Mouse (Mus musculus) urinary bladder, postnatal 14 days (tissue): ENCODE measurements around the gene Fdxacb1.

Experiments
- DNase-seq: peaks from one replicate; pipeline ENCODE4 v3.0.0; 2021; ENCODE audit warnings: low spot score

The Fdxacb1 gene

DNA sequence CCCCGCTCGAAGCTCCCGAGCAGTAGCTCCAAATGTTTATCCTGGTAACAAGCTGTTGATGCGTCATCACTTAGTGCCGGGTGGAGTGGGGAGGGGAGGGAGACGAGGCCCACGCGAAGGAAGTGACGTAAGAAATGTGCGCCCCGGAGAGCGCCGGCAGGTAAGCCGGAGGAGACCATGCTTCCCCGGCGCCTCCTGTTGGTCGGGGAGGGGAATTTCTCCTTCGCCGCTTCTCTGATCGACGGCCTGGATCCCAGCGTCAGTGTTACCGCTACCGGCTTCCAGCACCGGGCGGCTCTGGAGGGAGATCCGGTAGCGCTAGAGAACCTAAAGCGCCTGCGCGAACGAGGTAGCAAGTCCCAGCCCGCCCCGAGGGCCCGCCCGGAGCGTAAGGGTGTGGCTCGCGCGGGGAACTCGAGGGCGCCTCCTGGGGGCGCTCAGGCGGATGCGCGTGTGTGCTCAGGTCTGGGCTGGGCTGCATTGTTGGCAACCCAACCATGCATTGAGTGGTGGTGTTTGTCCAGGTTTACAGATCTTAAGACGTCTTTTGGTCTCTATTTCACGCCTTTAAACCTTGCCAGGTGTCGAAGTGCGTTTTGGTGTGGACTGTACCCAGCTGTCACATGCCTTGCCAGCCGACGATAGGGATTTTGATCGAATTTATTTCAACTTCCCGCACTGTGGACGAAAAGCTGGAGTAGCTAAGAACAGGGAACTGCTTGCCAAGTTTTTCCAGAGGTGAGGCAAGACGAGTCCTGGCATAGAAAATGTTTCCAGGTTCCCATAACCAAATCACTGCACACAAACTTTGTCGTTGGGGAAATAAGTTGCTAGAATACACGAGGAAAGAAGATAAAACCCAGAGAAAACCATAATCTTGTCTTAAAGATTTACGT lies at the start of gene Fdxacb1:
TSS of gene Fdxacb1 (plus strand) at position 130 of the 896 bp plus-strand sequence.
- DNase-seq: peak; percentile 98

- DNase-seq: no peak
Observed at GRCm38 (mm10) chr9:50718878-50719277, 49.2 kb upstream of the Fdxacb1 start.

- no peak for DNase-seq
Observed at GRCm38 (mm10) chr9:50721061-50721460, 47.0 kb upstream of the Fdxacb1 start.

- DNase-seq: no peak
Observed at GRCm38 (mm10) chr9:50722451-50722911, 45.6 kb upstream of the Fdxacb1 start.

GRCm38 (mm10) chr9:50723406-50723805 lies 44.6 kb upstream of the Fdxacb1 start:
- peak; percentile 83 for DNase-seq

- DNase-seq: no peak
Observed at GRCm38 (mm10) chr9:50724147-50724546, 43.9 kb upstream of the Fdxacb1 start.

GRCm38 (mm10) chr9:50724661-50725330 lies 43.2 kb upstream of the Fdxacb1 start:
- no peak for DNase-seq

GRCm38 (mm10) chr9:50725921-50726590 lies 42.0 kb upstream of the Fdxacb1 start:
- DNase-seq: no peak

- no peak for DNase-seq
Observed at GRCm38 (mm10) chr9:50727171-50727924, 40.7 kb upstream of the Fdxacb1 start.

DNA sequence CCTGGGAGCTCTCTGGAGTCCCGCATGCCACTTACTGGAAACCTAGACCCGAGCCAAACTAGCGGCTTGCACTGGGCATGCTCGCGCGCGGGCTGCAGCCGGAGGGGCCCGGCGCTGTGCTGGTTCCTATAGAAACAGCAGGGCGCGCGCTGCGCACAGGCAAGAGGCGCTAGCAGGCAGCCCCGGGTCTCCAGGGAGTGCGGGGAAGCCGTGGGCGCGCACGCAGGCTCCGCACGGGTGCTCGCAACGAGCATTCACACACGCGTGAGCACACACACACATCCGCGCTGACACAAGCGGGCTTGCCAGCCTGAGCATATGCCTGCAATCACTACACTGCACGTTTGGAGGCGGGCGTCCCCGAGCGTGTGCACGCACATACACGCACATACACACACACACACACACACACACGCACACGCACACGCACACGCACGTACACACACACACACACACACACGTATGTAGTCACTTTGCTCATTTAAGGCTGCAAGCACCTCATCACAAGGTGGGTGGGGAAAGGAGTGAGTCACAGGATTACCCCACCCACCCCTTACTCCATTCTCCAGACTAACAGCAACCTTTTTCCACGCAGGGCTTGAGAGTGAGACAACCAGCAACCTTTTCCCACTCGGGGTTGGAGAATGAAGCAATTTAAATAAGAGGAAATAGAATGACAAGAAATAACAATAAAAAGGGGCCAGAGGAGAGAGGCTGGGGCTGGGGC lies 39.9 kb upstream of the Fdxacb1 start:
- peak; percentile 52 for DNase-seq

DNA sequence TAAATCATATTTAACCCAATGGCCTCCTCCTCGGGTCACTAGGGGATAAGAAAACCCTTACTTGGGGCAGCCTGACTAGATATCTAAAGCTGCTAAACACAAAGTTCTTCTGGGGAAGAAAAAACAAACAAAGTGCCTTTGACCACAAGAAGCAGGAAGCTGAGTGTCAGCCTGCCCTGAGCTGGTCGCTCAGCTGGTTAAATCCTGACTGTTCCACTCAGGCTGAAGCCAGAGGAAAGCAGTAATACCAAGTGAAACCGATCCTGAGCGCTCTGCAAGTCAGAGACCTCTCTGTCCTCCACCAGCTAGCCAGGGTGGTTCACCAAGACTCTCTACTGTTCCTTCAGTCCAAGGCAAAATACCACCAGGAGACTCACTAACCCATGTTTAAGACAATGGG lies 38.4 kb upstream of the Fdxacb1 start:
- DNase-seq: no peak

DNA sequence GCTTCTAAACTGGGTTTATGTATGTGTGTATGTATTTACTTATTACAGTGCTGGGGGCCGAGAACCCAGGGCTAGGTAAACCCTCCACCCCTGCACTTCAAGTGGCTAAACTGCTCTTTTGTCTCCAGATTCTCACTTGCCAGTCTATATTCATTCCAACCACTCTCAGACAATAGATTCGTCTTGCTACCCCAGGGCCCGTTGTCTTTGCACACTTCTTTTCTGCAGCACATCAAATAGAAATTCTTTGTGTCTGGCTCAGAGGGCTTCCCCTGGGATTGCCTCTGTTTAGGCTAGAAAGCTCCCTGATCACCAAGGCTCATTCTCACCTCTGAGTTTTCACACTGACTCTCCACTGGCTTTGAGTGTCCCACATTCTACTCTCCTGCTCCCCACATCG lies 35.5 kb upstream of the Fdxacb1 start:
- DNase-seq: no peak

GRCm38 (mm10) chr9:50734989-50735388 lies 33.0 kb upstream of the Fdxacb1 start:
- peak; percentile 54 for DNase-seq

DNA sequence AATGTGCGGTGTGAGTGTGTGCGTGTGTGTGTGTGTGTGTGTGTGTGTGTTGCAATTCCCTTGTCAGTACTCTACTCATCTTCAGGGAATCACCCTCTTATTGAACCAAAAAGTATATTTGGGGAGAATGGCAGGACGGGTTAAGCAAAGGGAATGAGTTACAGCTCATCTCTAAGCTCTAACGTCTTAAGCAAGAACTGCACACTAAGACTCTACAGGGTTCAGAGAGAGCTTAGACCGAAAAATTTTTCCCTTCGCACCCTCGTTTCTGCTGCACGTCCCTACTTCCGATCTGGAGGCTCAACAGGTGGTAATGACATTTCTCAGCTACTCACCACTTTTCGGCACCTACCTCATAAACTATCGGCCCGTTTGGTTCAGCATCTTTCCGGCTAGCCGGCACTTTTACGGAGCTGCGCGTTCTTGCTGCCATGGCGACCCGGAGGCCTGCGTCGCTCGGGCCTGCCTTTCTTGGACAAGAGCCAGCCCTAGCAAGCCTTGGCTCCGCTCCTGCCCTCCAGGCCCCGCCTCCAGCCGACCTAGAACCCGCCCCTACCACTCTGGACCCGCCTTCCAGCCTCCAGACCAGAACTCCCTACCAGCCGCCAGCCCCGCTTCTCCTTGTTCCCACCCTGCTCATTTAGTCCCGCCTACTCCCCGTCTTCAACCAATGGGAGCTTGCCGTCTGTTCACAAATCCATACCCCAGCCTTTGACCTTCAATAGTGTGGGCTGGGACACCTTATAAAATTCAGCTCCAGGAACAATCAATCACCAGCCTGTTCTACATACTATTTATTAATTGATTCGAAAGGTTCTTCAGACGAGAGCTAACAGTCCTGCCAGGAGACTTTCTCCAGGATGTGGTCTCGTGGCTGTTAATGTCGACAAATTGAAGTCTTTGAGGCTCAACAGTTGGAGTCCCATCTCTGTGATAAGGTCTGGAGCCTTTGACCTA lies 28.8 kb upstream of the Fdxacb1 start, which contains the start of gene Dixdc1:
TSS of gene Dixdc1 (minus strand) at position 604 of the 957 bp plus-strand sequence.
- DNase-seq: peak; percentile 94

DNA sequence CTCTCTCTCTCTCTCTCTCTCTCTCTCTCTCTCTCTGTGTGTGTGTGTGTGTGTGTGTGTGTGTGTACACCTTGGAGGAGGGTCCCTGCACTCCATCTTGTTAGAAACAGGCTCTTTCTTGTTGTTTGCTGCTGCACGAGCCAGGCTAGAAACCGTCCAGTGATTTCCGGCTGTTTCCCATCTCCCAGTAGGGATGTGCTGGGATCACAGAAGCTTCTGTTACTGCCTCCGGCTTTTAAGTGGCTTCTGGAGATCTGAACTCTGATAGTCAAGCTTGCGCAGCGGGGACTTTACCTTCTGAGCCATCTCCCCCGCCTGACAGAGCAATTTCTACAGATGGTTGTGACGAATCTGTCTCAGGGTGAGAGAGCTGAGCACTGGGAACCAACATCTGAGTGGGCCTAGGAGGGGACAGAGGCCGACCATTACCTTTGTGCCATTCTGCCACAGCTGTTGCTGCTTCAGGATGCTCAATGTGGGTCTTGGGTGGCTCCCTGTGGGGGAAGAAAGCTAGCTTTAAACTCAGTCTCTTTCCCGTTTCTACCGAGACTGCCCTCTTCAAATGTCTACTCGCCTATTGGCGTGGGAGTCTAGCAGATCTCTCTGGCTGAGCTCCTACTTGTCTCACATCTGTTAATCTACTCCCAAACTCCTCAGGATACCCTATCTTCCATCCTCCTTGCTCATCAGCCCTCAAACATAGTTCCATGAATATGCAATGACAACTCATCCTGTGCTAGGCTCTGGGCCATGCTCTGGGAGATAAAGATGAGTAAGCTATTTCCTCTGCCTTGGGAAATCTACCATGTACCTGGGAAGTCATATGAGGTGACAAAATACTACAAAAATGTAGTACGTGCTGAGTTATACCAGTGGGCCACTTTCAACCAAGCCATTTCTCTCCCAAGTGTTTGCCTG lies 26.9 kb upstream of the Fdxacb1 start:
- DNase-seq: no peak

GRCm38 (mm10) chr9:50742261-50742660 lies 25.8 kb upstream of the Fdxacb1 start:
- DNase-seq: no peak

- DNase-seq: no peak
Observed at GRCm38 (mm10) chr9:50742744-50743143, 25.3 kb upstream of the Fdxacb1 start.

DNA sequence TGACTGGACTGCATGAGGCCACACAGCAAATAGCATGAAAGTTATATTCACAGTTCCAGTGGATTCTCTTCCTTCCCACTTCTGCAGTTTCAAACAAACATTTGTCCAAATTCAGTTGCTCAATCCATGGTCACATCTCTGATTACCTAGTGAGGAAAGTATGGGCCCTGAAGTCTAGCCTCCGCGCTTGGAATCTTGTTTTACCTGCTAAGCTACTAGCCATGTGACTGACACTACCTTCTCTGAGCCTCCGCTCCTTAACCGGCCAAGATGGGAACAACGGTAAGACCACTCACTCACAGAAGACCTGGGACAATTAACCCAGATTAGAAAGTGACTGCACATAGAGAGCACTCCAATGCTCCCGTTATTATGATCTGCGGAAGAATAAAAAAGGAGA lies 22.2 kb upstream of the Fdxacb1 start:
- peak; percentile 53 for DNase-seq

- peak; percentile 64 for DNase-seq
Observed at GRCm38 (mm10) chr9:50746214-50746677, 21.8 kb upstream of the Fdxacb1 start, which contains the start of gene 2310030G06Rik. TSS of gene 2310030G06Rik (minus strand) at chr9:50746536.
